Mouse (Mus musculus) lung, adult 2 months (tissue): ENCODE measurements at regions not wholly inside any gene's neighbourhood (a gene's known extent, or its start where the extent isn't known, plus 50 kb on each side); places are given as distances from the start of the nearest gene placed in this dataset.

ENCODE experiments used
- CTCF ChIP-seq: fragments of 200-500 bp; IDR thresholded peaks from 2 replicates; pipeline ENCODE4 v1.5.1; 2011; ENCODE audit warnings: mild to moderate bottlenecking, low read length, control low read depth; ENCODE audit not compliant: insufficient read depth
- POLR2A ChIP-seq: fragments of 200-500 bp; IDR thresholded peaks from 2 replicates; pipeline ENCODE4 v1.6.1; 2011; ENCODE audit warnings: low read depth, mild to moderate bottlenecking, control low read depth, low read length, borderline replicate concordance; ENCODE audit errors: extremely low read depth

DNA sequence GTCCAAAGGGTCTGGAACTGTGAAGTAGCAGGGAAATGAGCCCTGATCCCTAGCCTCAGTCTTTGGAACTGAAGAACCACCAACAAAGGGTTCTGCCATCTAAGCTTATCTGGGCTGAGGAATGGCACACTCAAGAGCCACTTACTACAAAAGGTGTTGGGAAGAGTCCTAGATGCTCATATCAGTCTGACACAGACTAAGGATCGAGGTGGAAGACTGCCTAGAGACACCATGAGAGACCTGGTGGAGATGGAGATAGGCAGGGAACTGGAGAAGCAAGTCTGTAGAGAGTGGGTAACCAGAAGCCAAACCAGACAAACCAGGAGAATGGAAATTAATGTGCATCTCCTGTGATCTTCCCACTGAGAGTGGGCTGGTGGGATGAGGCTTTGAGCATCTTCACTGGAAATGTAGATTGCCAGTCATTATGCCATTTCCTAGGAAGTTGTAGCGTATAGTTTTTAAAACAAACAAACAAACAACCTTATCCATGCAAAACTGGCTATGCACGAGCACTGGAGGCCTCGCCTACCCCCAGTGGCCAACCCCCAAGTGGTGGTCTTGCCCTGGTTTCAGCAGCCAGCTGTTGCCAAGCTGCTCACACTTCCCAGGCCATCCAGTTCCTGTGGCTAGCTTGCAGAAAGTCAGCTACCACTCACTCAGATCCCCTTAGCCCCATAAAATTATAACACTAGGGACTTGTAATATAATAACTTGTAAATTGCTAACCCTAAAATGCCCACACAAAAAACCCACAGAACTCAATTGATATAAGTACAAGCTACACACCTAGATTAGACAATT, 136.2 kb upstream of the Meis1 start:
- TF ChIP-seq CTCF (no peak), POLR2A (no peak)
